Mouse (Mus musculus) midbrain, embryonic 12.5 days (tissue): ENCODE measurements around the gene Gm10271. TPM values are rescaled to one million over a fixed set of nuclear protein-coding genes. Genes with fewer than 3 reads are reported as not detected.

Experiments
- ATAC-seq: fragments of 200-750 bp; cut with Nextera tagmentation; 2 replicates; pipeline ENCODE4 v1.8.0; 2017; ENCODE audit warnings: low read depth, moderate TSS enrichment, moderate library complexity; ENCODE audit not compliant: low FRiP score
- H3K27ac ChIP-seq: fragments of 300-500 bp; sonication (generic); replicated peaks from 2 replicates; pipeline ENCODE4 v1.5.1; 2016; ENCODE audit warnings: mild to moderate bottlenecking
- H3K27me3 ChIP-seq: fragments of 300-500 bp; sonication (generic); 2 replicates; pipeline ENCODE4 v1.6.1; 2016; ENCODE audit warnings: mild to moderate bottlenecking
- H3K36me3 ChIP-seq: fragments of 300-500 bp; sonication (generic); 2 replicates; pipeline ENCODE4 v1.6.1; 2016
- H3K4me1 ChIP-seq: fragments of 300-500 bp; sonication (generic); 2 replicates; pipeline ENCODE4 v1.6.1; 2016
- H3K4me2 ChIP-seq: fragments of 300-500 bp; sonication (generic); replicated peaks from 2 replicates; pipeline ENCODE4 v1.6.1; 2016; ENCODE audit warnings: mild to moderate bottlenecking, moderate library complexity
- H3K4me3 ChIP-seq: fragments of 300-500 bp; sonication (generic); 2 replicates; pipeline ENCODE4 v1.5.1; 2016; ENCODE audit warnings: mild to moderate bottlenecking
- H3K9ac ChIP-seq: fragments of 300-500 bp; sonication (generic); replicated peaks from 2 replicates; pipeline ENCODE4 v1.6.1; 2016; ENCODE audit warnings: mild to moderate bottlenecking, moderate library complexity
- H3K9me3 ChIP-seq: fragments of 300-500 bp; sonication (generic); 2 replicates; pipeline ENCODE4 v1.6.1; 2016; ENCODE audit warnings: mild to moderate bottlenecking
- WGBS: fragments of 180-500 bp; shearing (Covaris S2); methylation state at CpG from one replicate; pipeline ENCODE4 v1.1.7; 2016; 5-methylcytosine and 5-hydroxymethylcytosine counted together
- polyA plus RNA-seq: library from polyadenylated mRNA; unstranded; fragments of >200 nt; fragmentation: Nextera tagmentation; extraction: Ambion mirVana; gene quantifications from 2 replicates; pipeline ENCODE4 v1.2.1, GENCODE M21; 2016

The Gm10271 gene
- not detected in 2 replicates for polyA plus RNA-seq

GRCm38 (mm10) chr10:116972509-116972908 lies at the start of gene Gm10271:
TSS of gene Gm10271 (minus strand) at chr10:116972609.
- Histone ChIP-seq H3K4me1 (no peaks in the 10 kb centered on the region), H3K4me3 (no peak within 1 kb of the TSS), H3K36me3 (no peaks in the 10 kb centered on the region), H3K4me2 (no peak within 1 kb of the TSS), H3K27me3 (no peaks in the 10 kb centered on the region), H3K9me3 (no peaks in the 10 kb centered on the region), H3K27ac (no peak within 1 kb of the TSS), H3K9ac (no peak within 1 kb of the TSS)
- ATAC-seq = no peak
- 95% methylated on average over 6 of the region's 6 CpGs for WGBS

- Histone ChIP-seq H3K27ac (no peak overlapping the region), H3K4me2 (0 out of 2 replicates have a peak overlapping the region, but pooled peaks have one; percentile 11), H3K4me3 (no peak overlapping the region), H3K27me3 (peaks cover 31% of the 10 kb centered on the region), H3K9ac (no peak overlapping the region), H3K9me3 (no peaks in the 10 kb centered on the region), H3K36me3 (no peaks in the 10 kb centered on the region), H3K4me1 (peaks cover 17% of the 10 kb centered on the region)
- peak; percentile 70 for ATAC-seq
- WGBS = 21% methylated on average over 21 of the region's 21 CpGs
Observed at GRCm38 (mm10) chr10:117021020-117021754, 48.8 kb upstream of the Gm10271 start.

- no peak for ATAC-seq
Observed at GRCm38 (mm10) chr10:117018281-117018840, 46.0 kb upstream of the Gm10271 start.

GRCm38 (mm10) chr10:117014565-117014964 lies 42.2 kb upstream of the Gm10271 start:
- Histone ChIP-seq H3K27me3 (0 out of 2 replicates have a peak, but pooled peaks cover 3% of the 10 kb centered on the region), H3K4me3 (no peak overlapping the region), H3K36me3 (no peaks in the 10 kb centered on the region), H3K9me3 (no peaks in the 10 kb centered on the region), H3K4me2 (no peak overlapping the region), H3K4me1 (peaks cover 16% of the 10 kb centered on the region), H3K9ac (no peak overlapping the region), H3K27ac (no peak overlapping the region)
- 91% methylated on average over 5 of the region's 5 CpGs for WGBS
- ATAC-seq = no peak

More at GRCm38 (mm10) chr10:117018281-117018840, 46.0 kb upstream of the Gm10271 start:
- 51% methylated on average over 7 of the region's 7 CpGs for WGBS
- no peaks in the 10 kb centered on the region for H3K9me3 ChIP-seq
- no peak overlapping the region for H3K27ac ChIP-seq
- no peak overlapping the region for H3K9ac ChIP-seq
- H3K4me3 ChIP-seq = no peak overlapping the region
- no peaks in the 10 kb centered on the region for H3K36me3 ChIP-seq
- no peak overlapping the region for H3K4me2 ChIP-seq
- peaks cover 16% of the 10 kb centered on the region for H3K27me3 ChIP-seq
- H3K4me1 ChIP-seq = peaks cover 22% of the 10 kb centered on the region

- H3K9me3 ChIP-seq = no peaks in the 10 kb centered on the region
- H3K27ac ChIP-seq = no peak overlapping the region
- 31% methylated on average over 12 of the region's 12 CpGs for WGBS
- ATAC-seq = peak; percentile 86
- H3K9ac ChIP-seq = no peak overlapping the region
- H3K36me3 ChIP-seq = no peaks in the 10 kb centered on the region
- 0 out of 2 replicates have a peak, but pooled peaks cover 3% of the 10 kb centered on the region for H3K27me3 ChIP-seq
- peak overlapping the region; percentile 13; the same call in 1 of the 2 replicates for H3K4me2 ChIP-seq
- peaks cover 16% of the 10 kb centered on the region for H3K4me1 ChIP-seq
- no peak overlapping the region for H3K4me3 ChIP-seq
Observed at GRCm38 (mm10) chr10:117013689-117014390, 41.4 kb upstream of the Gm10271 start.

GRCm38 (mm10) chr10:117011047-117011446 lies 38.6 kb upstream of the Gm10271 start:
- no peak for ATAC-seq
- Histone ChIP-seq H3K36me3 (no peaks in the 10 kb centered on the region), H3K27me3 (0 out of 2 replicates have a peak, but pooled peaks cover 3% of the 10 kb centered on the region), H3K9me3 (no peaks in the 10 kb centered on the region), H3K4me2 (no peak overlapping the region), H3K9ac (no peak overlapping the region), H3K4me1 (peaks cover 5% of the 10 kb centered on the region; the same call in 1 of the 2 replicates), H3K27ac (no peak overlapping the region), H3K4me3 (no peak overlapping the region)
- WGBS = 40% methylated on average over 8 of the region's 8 CpGs

GRCm38 (mm10) chr10:117009691-117010090 lies 37.3 kb upstream of the Gm10271 start:
- Histone ChIP-seq H3K4me1 (peaks cover 5% of the 10 kb centered on the region; the same call in 1 of the 2 replicates), H3K9ac (no peak overlapping the region), H3K36me3 (no peaks in the 10 kb centered on the region), H3K27me3 (0 out of 2 replicates have a peak, but pooled peaks cover 3% of the 10 kb centered on the region), H3K4me3 (no peak overlapping the region), H3K9me3 (no peaks in the 10 kb centered on the region), H3K4me2 (no peak overlapping the region), H3K27ac (no peak overlapping the region)
- WGBS = 89% methylated on average over 6 of the region's 6 CpGs
- no peak for ATAC-seq

- no peak overlapping the region for H3K4me3 ChIP-seq
- no peaks in the 10 kb centered on the region for H3K27me3 ChIP-seq
- 75% methylated on average over 12 of the region's 12 CpGs for WGBS
- H3K4me2 ChIP-seq = no peak overlapping the region
- no peaks in the 10 kb centered on the region for H3K36me3 ChIP-seq
- no peak overlapping the region for H3K9ac ChIP-seq
- H3K4me1 ChIP-seq = no peaks in the 10 kb centered on the region
- ATAC-seq = no peak
- no peak overlapping the region for H3K27ac ChIP-seq
- H3K9me3 ChIP-seq = no peaks in the 10 kb centered on the region
Observed at GRCm38 (mm10) chr10:117005707-117006464, 33.5 kb upstream of the Gm10271 start.

- Histone ChIP-seq H3K36me3 (no peaks in the 10 kb centered on the region), H3K9me3 (no peaks in the 10 kb centered on the region), H3K4me3 (no peak overlapping the region), H3K4me2 (no peak overlapping the region), H3K9ac (no peak overlapping the region), H3K27ac (0 out of 2 replicates have a peak overlapping the region, but pooled peaks have one; percentile 52), H3K27me3 (no peaks in the 10 kb centered on the region), H3K4me1 (no peaks in the 10 kb centered on the region)
- peak; percentile 77 for ATAC-seq
- 67% methylated on average over 5 of the region's 5 CpGs for WGBS
Observed at GRCm38 (mm10) chr10:117004695-117005094, 32.3 kb upstream of the Gm10271 start.

GRCm38 (mm10) chr10:117000975-117001374 lies 28.6 kb upstream of the Gm10271 start:
- no peaks in the 10 kb centered on the region for H3K4me1 ChIP-seq
- ATAC-seq = no peak
- no peaks in the 10 kb centered on the region for H3K27me3 ChIP-seq
- H3K9ac ChIP-seq = no peak overlapping the region
- no peak overlapping the region for H3K4me2 ChIP-seq
- no peaks in the 10 kb centered on the region for H3K36me3 ChIP-seq
- 75% methylated on average over 12 of the region's 12 CpGs for WGBS
- H3K27ac ChIP-seq = no peak overlapping the region
- H3K4me3 ChIP-seq = no peak overlapping the region
- H3K9me3 ChIP-seq = no peaks in the 10 kb centered on the region

GRCm38 (mm10) chr10:116998716-116999455 lies 26.5 kb upstream of the Gm10271 start:
- 84% methylated on average over 17 of the region's 17 CpGs for WGBS
- Histone ChIP-seq H3K36me3 (no peaks in the 10 kb centered on the region), H3K4me1 (no peaks in the 10 kb centered on the region), H3K4me3 (no peak overlapping the region), H3K4me2 (no peak overlapping the region), H3K9me3 (no peaks in the 10 kb centered on the region), H3K9ac (no peak overlapping the region), H3K27me3 (no peaks in the 10 kb centered on the region), H3K27ac (no peak overlapping the region)
- ATAC-seq = no peak
